Mouse (Mus musculus): ENCODE data around the gene Gm5460.

DNA sequence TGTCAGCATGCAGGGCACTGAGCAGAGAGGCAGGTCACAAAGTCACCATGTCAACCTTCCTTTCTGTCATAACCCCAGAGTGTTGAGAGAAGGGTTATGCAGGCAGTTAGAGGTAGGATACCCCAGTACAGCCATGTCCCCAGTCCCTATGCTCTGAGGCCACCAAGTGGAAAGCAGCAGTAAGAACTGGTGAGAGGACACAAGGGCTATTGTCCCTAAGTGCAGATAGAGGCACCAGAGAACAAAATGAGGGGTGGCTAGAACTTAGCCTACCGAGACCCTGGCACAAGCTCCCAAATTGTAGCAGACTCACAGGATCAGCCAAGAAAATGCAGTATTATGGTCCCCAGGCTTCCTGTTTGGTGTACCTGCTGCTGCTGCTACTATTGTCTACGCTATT, 380 bp downstream of the Gm5460 start:
- no peak for TF ChIP-seq CTCF (IDR thresholded peaks at IDR 0.05; ENCODE audit: insufficient read depth, low read depth, low read length)
- TF ChIP-seq POLR2A (IDR thresholded peaks at IDR 0.05; ENCODE audit: insufficient read depth, low read depth, low read length), result no peak
